Mouse (Mus musculus): Measurements from ENCODE around the gene Plekhg4. TPM values are rescaled to one million over a fixed set of nuclear protein-coding genes. Genes with fewer than 3 reads are reported as not detected.

Plekhg4 gene
- polyA plus RNA-seq, 1 experiment from 2014 or later = 0.32 TPM

GRCm38 (mm10) chr8:105397747-105398146 is 24.7 kb downstream of the Plekhg4 start:
- Histone ChIP-seq H3K36me3 (ENCODE audit: insufficient read depth, low read length) (no peaks in the 10 kb centered on the region), H3K27me3 (ENCODE audit: insufficient read depth, low read length) (no peaks in the 10 kb centered on the region), H3K9ac (replicated peaks; ENCODE audit: low read length) (no peak overlapping the region), H3K4me3 (ENCODE audit: low read length) (no peak overlapping the region), H3K27ac (ENCODE audit: low read length) (no peak overlapping the region), H3K4me1 (ENCODE audit: insufficient read depth, low read length) (no peaks in the 10 kb centered on the region), H3K9me3 (ENCODE audit: low read length) (no peaks in the 10 kb centered on the region), H3K4me2 (replicated peaks; ENCODE audit: low read depth, low read length) (no peak overlapping the region)
- WGBS = 26% methylated on average over 3 of the region's 3 CpGs
- ATAC-seq (ENCODE audit: low FRiP score, low TSS enrichment) = no peak; the same call in 1 of the 2 replicates

- 92% methylated on average over 5 of the region's 5 CpGs for WGBS
- no peaks in the 10 kb centered on the region for H3K4me1 ChIP-seq (ENCODE audit: insufficient read depth, low read length)
- no peak for ATAC-seq (ENCODE audit: low FRiP score, low TSS enrichment)
- H3K27ac ChIP-seq (ENCODE audit: low read length) = no peak overlapping the region
- H3K27me3 ChIP-seq (ENCODE audit: insufficient read depth, low read length) = no peaks in the 10 kb centered on the region
- no peak overlapping the region for H3K4me2 ChIP-seq (replicated peaks; ENCODE audit: low read depth, low read length)
- no peak overlapping the region for H3K9ac ChIP-seq (replicated peaks; ENCODE audit: low read length)
- no peaks in the 10 kb centered on the region for H3K9me3 ChIP-seq (ENCODE audit: low read length)
- no peaks in the 10 kb centered on the region for H3K36me3 ChIP-seq (ENCODE audit: insufficient read depth, low read length)
- no peak overlapping the region for H3K4me3 ChIP-seq (ENCODE audit: low read length)
Observed at GRCm38 (mm10) chr8:105400016-105400415, 26.9 kb downstream of the Plekhg4 start.

GRCm38 (mm10) chr8:105403467-105403866 is 30.4 kb downstream of the Plekhg4 start:
- no peak overlapping the region for H3K27ac ChIP-seq (ENCODE audit: low read length)
- no peaks in the 10 kb centered on the region for H3K4me1 ChIP-seq (ENCODE audit: insufficient read depth, low read length)
- H3K27me3 ChIP-seq (ENCODE audit: insufficient read depth, low read length) = no peaks in the 10 kb centered on the region
- H3K9me3 ChIP-seq (ENCODE audit: low read length) = no peaks in the 10 kb centered on the region
- H3K4me3 ChIP-seq (ENCODE audit: low read length) = no peak overlapping the region
- H3K4me2 ChIP-seq (replicated peaks; ENCODE audit: low read depth, low read length) = no peak overlapping the region
- ATAC-seq (ENCODE audit: low FRiP score, low TSS enrichment) = no peak
- no peaks in the 10 kb centered on the region for H3K36me3 ChIP-seq (ENCODE audit: insufficient read depth, low read length)
- H3K9ac ChIP-seq (replicated peaks; ENCODE audit: low read length) = no peak overlapping the region
- 68% methylated on average over 8 of the region's 8 CpGs for WGBS

DNA sequence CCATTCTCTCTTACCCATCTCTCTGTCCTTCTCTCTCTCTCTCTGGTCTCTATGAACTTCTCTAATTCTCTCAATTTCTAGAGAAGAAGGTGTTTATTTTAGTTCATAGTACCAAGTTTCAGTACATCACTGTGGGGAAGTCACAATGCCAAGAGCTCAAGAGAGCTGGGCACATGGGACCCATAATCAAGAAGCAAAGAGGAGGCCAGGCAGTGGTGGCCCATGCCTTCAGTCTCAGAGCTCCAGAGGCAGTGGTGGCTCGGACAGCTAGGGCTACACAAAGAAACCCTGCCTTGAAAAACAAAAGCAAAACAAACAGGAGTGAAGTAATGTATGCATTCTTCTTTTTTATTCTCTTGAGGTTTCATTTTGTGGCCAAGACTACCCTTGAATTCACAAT is 31.4 kb downstream of the Plekhg4 start:
- no peaks in the 10 kb centered on the region for H3K4me1 ChIP-seq (ENCODE audit: insufficient read depth, low read length)
- no peak overlapping the region for H3K27ac ChIP-seq (ENCODE audit: low read length)
- H3K36me3 ChIP-seq (ENCODE audit: insufficient read depth, low read length) = no peaks in the 10 kb centered on the region
- no peaks in the 10 kb centered on the region for H3K27me3 ChIP-seq (ENCODE audit: insufficient read depth, low read length)
- no peak for ATAC-seq (ENCODE audit: low FRiP score, low TSS enrichment)
- H3K9ac ChIP-seq (replicated peaks; ENCODE audit: low read length) = no peak overlapping the region
- 56% methylated on average over 1 of the region's 1 CpGs for WGBS
- no peak overlapping the region for H3K4me2 ChIP-seq (replicated peaks; ENCODE audit: low read depth, low read length)
- no peaks in the 10 kb centered on the region for H3K9me3 ChIP-seq (ENCODE audit: low read length)
- H3K4me3 ChIP-seq (ENCODE audit: low read length) = no peak overlapping the region

GRCm38 (mm10) chr8:105406416-105406815 is 33.3 kb downstream of the Plekhg4 start:
- WGBS = 51% methylated on average over 10 of the region's 10 CpGs
- H3K27ac ChIP-seq (ENCODE audit: low read length) = no peak overlapping the region
- no peak overlapping the region for H3K9ac ChIP-seq (replicated peaks; ENCODE audit: low read length)
- no peak overlapping the region for H3K4me2 ChIP-seq (replicated peaks; ENCODE audit: low read depth, low read length)
- H3K9me3 ChIP-seq (ENCODE audit: low read length) = no peaks in the 10 kb centered on the region
- no peaks in the 10 kb centered on the region for H3K36me3 ChIP-seq (ENCODE audit: insufficient read depth, low read length)
- ATAC-seq (ENCODE audit: low FRiP score, low TSS enrichment) = no peak
- H3K4me3 ChIP-seq (ENCODE audit: low read length) = no peak overlapping the region
- H3K27me3 ChIP-seq (ENCODE audit: insufficient read depth, low read length) = no peaks in the 10 kb centered on the region
- H3K4me1 ChIP-seq (ENCODE audit: insufficient read depth, low read length) = no peaks in the 10 kb centered on the region

- no peak for ATAC-seq (ENCODE audit: low FRiP score, low TSS enrichment)
- Histone ChIP-seq H3K9me3 (ENCODE audit: low read length) (no peaks in the 10 kb centered on the region), H3K36me3 (ENCODE audit: insufficient read depth, low read length) (no peaks in the 10 kb centered on the region), H3K4me1 (ENCODE audit: insufficient read depth, low read length) (peaks cover 3% of the 10 kb centered on the region), H3K4me3 (ENCODE audit: low read length) (no peak overlapping the region), H3K4me2 (replicated peaks; ENCODE audit: low read depth, low read length) (no peak overlapping the region), H3K27me3 (ENCODE audit: insufficient read depth, low read length) (peaks cover 11% of the 10 kb centered on the region), H3K27ac (ENCODE audit: low read length) (no peak overlapping the region), H3K9ac (replicated peaks; ENCODE audit: low read length) (no peak overlapping the region)
- 59% methylated on average over 7 of the region's 7 CpGs for WGBS
Observed at GRCm38 (mm10) chr8:105408331-105408730, 35.3 kb downstream of the Plekhg4 start.

DNA sequence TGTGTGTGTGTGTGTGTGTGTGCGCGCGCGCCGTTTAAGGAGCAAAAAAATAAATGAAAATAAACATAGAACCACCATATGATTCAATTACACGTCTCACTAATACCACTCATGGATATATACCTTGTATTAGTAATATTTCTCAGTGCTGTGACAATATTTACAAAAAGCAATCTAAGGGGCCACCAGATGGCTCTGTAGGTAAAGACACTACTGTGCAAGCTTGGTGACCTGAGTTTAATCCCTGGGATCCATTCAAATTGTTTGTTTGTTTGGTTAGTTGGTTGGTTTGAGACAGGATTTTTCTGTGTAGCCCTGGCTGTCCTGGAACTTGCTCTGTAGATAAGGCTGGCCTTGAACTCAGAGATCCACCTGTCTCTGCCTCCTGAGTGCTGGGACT is 36.9 kb downstream of the Plekhg4 start:
- 91% methylated on average over 6 of the region's 6 CpGs for WGBS
- Histone ChIP-seq H3K27me3 (ENCODE audit: insufficient read depth, low read length) (peaks cover 23% of the 10 kb centered on the region), H3K4me1 (ENCODE audit: insufficient read depth, low read length) (peaks cover 8% of the 10 kb centered on the region), H3K27ac (ENCODE audit: low read length) (no peak overlapping the region), H3K9me3 (ENCODE audit: low read length) (no peaks in the 10 kb centered on the region), H3K9ac (replicated peaks; ENCODE audit: low read length) (no peak overlapping the region), H3K4me2 (replicated peaks; ENCODE audit: low read depth, low read length) (no peak overlapping the region), H3K36me3 (ENCODE audit: insufficient read depth, low read length) (no peaks in the 10 kb centered on the region), H3K4me3 (ENCODE audit: low read length) (no peak overlapping the region)
- no peak for ATAC-seq (ENCODE audit: low FRiP score, low TSS enrichment)

- H3K9ac ChIP-seq (replicated peaks; ENCODE audit: low read length) = 0 out of 2 replicates have a peak within 1 kb of the TSS, but pooled peaks have one; percentile 31
- no peak within 1 kb of the TSS for H3K27ac ChIP-seq (ENCODE audit: low read length)
Observed at GRCm38 (mm10) chr8:105413391-105413790, 40.3 kb downstream of the Plekhg4 start, which contains the start of the genes Kctd19 and Lrrc36. Gene Kctd19 (minus strand): TSS chr8:105413502. Gene Lrrc36 (plus strand): TSS chr8:105413571.

DNA sequence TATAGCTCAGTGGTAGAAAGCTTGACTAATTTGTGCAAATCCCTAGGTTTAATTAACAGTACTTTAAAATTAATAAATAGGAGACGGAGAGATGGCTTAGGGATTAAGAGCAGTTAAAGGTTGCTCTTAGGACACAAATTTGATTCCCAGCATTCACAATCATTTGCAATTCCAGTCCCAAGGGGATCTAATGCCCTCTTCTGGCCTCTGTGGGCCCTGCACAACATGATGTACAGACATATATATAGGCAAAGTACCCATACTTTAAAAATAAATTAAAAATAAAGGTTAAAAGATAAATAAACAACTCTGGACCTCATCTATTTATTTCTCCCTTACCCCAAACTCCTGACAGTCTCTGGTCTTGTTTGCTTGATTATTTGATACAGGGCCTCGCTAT is 45.9 kb downstream of the Plekhg4 start:
- WGBS = 83% methylated on average over 2 of the region's 2 CpGs
- H3K27me3 ChIP-seq (ENCODE audit: insufficient read depth, low read length) = peaks cover 8% of the 10 kb centered on the region
- H3K9me3 ChIP-seq (ENCODE audit: low read length) = no peaks in the 10 kb centered on the region
- H3K36me3 ChIP-seq (ENCODE audit: insufficient read depth, low read length) = no peaks in the 10 kb centered on the region
- ATAC-seq (ENCODE audit: low FRiP score, low TSS enrichment) = no peak
- H3K27ac ChIP-seq (ENCODE audit: low read length) = no peak overlapping the region
- no peak overlapping the region for H3K9ac ChIP-seq (replicated peaks; ENCODE audit: low read length)
- H3K4me2 ChIP-seq (replicated peaks; ENCODE audit: low read depth, low read length) = no peak overlapping the region
- no peaks in the 10 kb centered on the region for H3K4me1 ChIP-seq (ENCODE audit: insufficient read depth, low read length)
- no peak overlapping the region for H3K4me3 ChIP-seq (ENCODE audit: low read length)

More at GRCm38 (mm10) chr8:105413391-105413790, 40.3 kb downstream of the Plekhg4 start, which contains the start of the genes Kctd19 and Lrrc36:
- Histone ChIP-seq H3K4me2 (replicated peaks; ENCODE audit: low read depth, low read length) (peak within 1 kb of the TSS; percentile 67), H3K4me3 (ENCODE audit: low read length) (peak within 1 kb of the TSS; percentile 45), H3K27me3 (ENCODE audit: insufficient read depth, low read length) (peaks cover 23% of the 10 kb centered on the region), H3K4me1 (ENCODE audit: insufficient read depth, low read length) (peaks cover 8% of the 10 kb centered on the region), H3K9me3 (ENCODE audit: low read length) (no peaks in the 10 kb centered on the region), H3K36me3 (ENCODE audit: insufficient read depth, low read length) (no peaks in the 10 kb centered on the region)
- 2% methylated on average over 29 of the region's 34 CpGs for WGBS
- ATAC-seq (ENCODE audit: low FRiP score, low TSS enrichment) = peak; percentile 84

- no peak overlapping the region for H3K9ac ChIP-seq (replicated peaks; ENCODE audit: low read length)
- ATAC-seq (ENCODE audit: low FRiP score, low TSS enrichment) = no peak
- no peak overlapping the region for H3K27ac ChIP-seq (ENCODE audit: low read length)
- H3K27me3 ChIP-seq (ENCODE audit: insufficient read depth, low read length) = peaks cover under 1% of the 10 kb centered on the region; the same call in 1 of the 2 replicates
- no peaks in the 10 kb centered on the region for H3K36me3 ChIP-seq (ENCODE audit: insufficient read depth, low read length)
- no peaks in the 10 kb centered on the region for H3K9me3 ChIP-seq (ENCODE audit: low read length)
- no peak overlapping the region for H3K4me3 ChIP-seq (ENCODE audit: low read length)
- no peaks in the 10 kb centered on the region for H3K4me1 ChIP-seq (ENCODE audit: insufficient read depth, low read length)
- WGBS = 92% methylated on average over 4 of the region's 4 CpGs
- H3K4me2 ChIP-seq (replicated peaks; ENCODE audit: low read depth, low read length) = no peak overlapping the region
Observed at GRCm38 (mm10) chr8:105419800-105420199, 46.7 kb downstream of the Plekhg4 start.

All from kidney, embryonic 16.5 days (tissue).